Mouse (Mus musculus) heart, postnatal 0 days (tissue): ENCODE results near the gene Gm21897. TPM values are rescaled to one million over a fixed set of nuclear protein-coding genes. Genes with fewer than 3 reads are reported as not detected.

Source experiments
- ATAC-seq: fragments of 200-750 bp; cut with Nextera tagmentation; 2 replicates; pipeline ENCODE4 v1.8.0; 2017; ENCODE audit warnings: low read depth, moderate number of reproducible peaks, moderate library complexity; ENCODE audit not compliant: insufficient read depth
- DNase-seq: peaks from one replicate; pipeline ENCODE4 v3.0.0-alpha.2; 2016; ENCODE audit warnings: low spot score
- H3K27ac ChIP-seq: fragments of 300-500 bp; sonication (generic); 2 replicates; pipeline ENCODE4 v1.5.1; 2014; ENCODE audit warnings: low read depth, mild to moderate bottlenecking
- H3K27me3 ChIP-seq: fragments of 300-500 bp; sonication (generic); 2 replicates; pipeline ENCODE4 v1.6.1; 2014; ENCODE audit warnings: low read length, mixed read lengths; ENCODE audit not compliant: control insufficient read depth, insufficient read depth
- H3K36me3 ChIP-seq: fragments of 300-500 bp; sonication (generic); replicated peaks from 2 replicates; pipeline ENCODE4 v1.6.1; 2014; ENCODE audit warnings: low read length, mixed read lengths; ENCODE audit not compliant: control insufficient read depth, insufficient read depth
- H3K4me1 ChIP-seq: fragments of 300-500 bp; sonication (generic); 2 replicates; pipeline ENCODE4 v1.6.1; 2014; ENCODE audit warnings: antibody characterized with exemption; ENCODE audit not compliant: control insufficient read depth, insufficient read depth
- H3K4me2 ChIP-seq: fragments of 300-500 bp; sonication (generic); 2 replicates; pipeline ENCODE4 v1.6.1; 2014; ENCODE audit warnings: low read depth, mild to moderate bottlenecking, low read length, moderate library complexity
- H3K4me3 ChIP-seq: fragments of 300-500 bp; sonication (generic); 2 replicates; pipeline ENCODE4 v1.5.1; 2014; ENCODE audit warnings: low read depth, low read length
- H3K9ac ChIP-seq: fragments of 300-500 bp; sonication (generic); replicated peaks from 2 replicates; pipeline ENCODE4 v1.6.1; 2014; ENCODE audit warnings: low read depth, low read length, mixed read lengths
- H3K9me3 ChIP-seq: fragments of 300-500 bp; sonication (generic); replicated peaks from 2 replicates; pipeline ENCODE4 v1.6.1; 2016; ENCODE audit warnings: low read length; ENCODE audit not compliant: control insufficient read depth
- CTCF ChIP-seq: IDR thresholded peaks from 2 replicates; pipeline ENCODE4 v1.5.1; 2016; ENCODE audit warnings: antibody characterized with exemption, control low read depth, low read depth
- EP300 ChIP-seq: IDR thresholded peaks from 2 replicates; pipeline ENCODE4 v1.6.1; 2016; ENCODE audit warnings: antibody characterized with exemption, low read depth
- WGBS: fragments of 180-500 bp; shearing (Covaris S2); extraction: QIAGEN DNeasy Blood & Tissue Kit; methylation state at CpG from one replicate; pipeline ENCODE4 v1.1.7; 2014; 5-methylcytosine and 5-hydroxymethylcytosine counted together
- polyA plus RNA-seq: library from polyadenylated mRNA; unstranded; fragments of >200 nt; fragmentation: Nextera tagmentation; extraction: Ambion mirVana; gene quantifications from 2 replicates; pipeline ENCODE4 v1.2.1, GENCODE M21; 2015
- total RNA-seq: library from RNA; depleted of rRNA; stranded (reverse); fragments of >200 nt; gene quantifications from 2 replicates; pipeline ENCODE4 v1.2.3, GENCODE M21; 2014; ENCODE audit warnings: low replicate concordance

Gene Gm21897
- total and polyA plus RNA-seq, 2 experiments from 2014 or later: not detected

DNA sequence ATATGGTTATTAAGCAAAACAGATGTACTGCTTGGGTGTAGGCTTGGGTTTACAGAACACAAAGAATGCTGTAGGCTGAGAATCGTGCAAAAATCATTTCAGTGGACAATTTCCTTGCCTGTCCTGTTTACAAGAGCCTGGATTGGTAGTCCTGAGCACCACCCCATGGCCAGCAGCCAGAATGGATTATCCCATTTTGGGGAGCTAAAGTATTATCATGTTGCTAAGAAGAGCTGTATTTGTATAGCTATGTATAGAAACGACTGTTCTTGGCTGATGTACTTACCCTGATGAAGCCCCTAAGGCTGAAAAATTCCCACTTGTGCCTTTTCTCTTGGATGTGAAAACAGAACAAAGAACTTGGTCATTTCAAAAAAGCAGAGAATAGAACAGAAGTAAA is 37.6 kb downstream of the Gm21897 start:
- 38% methylated on average over 2 of the region's 2 CpGs for WGBS

DNA sequence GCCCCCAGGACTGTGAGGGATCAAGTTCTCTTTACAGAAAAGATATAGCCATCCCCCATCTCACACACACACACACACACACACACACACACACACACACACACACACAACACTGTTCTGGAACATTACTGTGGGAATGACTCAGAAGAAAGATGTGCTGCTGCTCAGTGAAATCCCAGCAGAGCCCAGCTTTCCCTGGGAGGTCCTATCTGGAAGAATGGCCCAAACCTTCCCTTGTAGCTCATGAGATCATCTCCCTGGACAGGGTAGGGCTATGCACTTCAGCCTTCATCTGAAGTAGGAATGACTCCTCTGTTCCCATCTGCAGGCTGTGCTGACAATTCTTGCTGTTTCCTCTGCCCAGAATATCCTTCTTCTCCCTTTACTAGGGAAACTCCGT is 38.1 kb downstream of the Gm21897 start:
- Histone ChIP-seq H3K9me3 (no peaks in the 10 kb centered on the region), H3K4me2 (no peak overlapping the region), H3K36me3 (no peaks in the 10 kb centered on the region), H3K4me1 (no peaks in the 10 kb centered on the region), H3K27ac (peak overlapping the region; percentile 38; the same call in 1 of the 2 replicates), H3K4me3 (no peak overlapping the region), H3K9ac (no peak overlapping the region), H3K27me3 (no peaks in the 10 kb centered on the region)
- ATAC-seq (peak; percentile 51; the same call in 1 of the 2 replicates), DNase-seq (peak; percentile 11)
- TF ChIP-seq CTCF (no peak), EP300 (no peak)
- 53% methylated on average over 1 of the region's 1 CpGs for WGBS

More for the DNA sequence above, 37.6 kb downstream of the Gm21897 start:
- H3K36me3 ChIP-seq: no peaks in the 10 kb centered on the region
- H3K4me2 ChIP-seq: no peak overlapping the region
- no peaks in the 10 kb centered on the region for H3K27me3 ChIP-seq
- TF ChIP-seq CTCF: no peak
- no peak for TF ChIP-seq EP300
- H3K27ac ChIP-seq: no peak overlapping the region
- DNase-seq (no peak), ATAC-seq (peak; percentile 11; the same call in 1 of the 2 replicates)
- H3K4me1 ChIP-seq: no peaks in the 10 kb centered on the region
- H3K9me3 ChIP-seq: no peaks in the 10 kb centered on the region
- H3K4me3 ChIP-seq: no peak overlapping the region
- no peak overlapping the region for H3K9ac ChIP-seq

DNA sequence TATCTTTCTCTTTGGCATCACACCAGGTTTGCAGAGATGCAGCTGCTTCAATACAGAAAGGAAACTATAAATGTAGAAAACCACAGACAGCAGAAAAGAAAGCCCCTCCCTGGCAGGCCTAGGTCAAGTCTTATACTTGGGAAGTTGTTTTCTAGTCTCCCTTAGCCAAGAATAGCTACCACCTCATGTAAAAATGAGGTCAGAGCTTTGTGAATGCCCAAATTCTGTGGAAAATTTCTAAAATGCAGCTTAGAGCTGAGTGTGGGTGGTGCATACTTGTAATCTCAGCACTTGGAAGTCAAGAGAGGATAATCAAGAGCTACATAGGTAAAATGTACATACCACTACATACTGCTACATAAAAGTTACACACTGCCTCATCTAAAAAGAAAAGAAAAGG is 40.5 kb downstream of the Gm21897 start:
- no peak for DNase-seq
- TF ChIP-seq EP300 (no peak), CTCF (no peak)
- Histone ChIP-seq H3K27ac (no peak overlapping the region), H3K36me3 (no peaks in the 10 kb centered on the region), H3K9me3 (no peaks in the 10 kb centered on the region), H3K27me3 (no peaks in the 10 kb centered on the region), H3K9ac (no peak overlapping the region), H3K4me2 (no peak overlapping the region), H3K4me1 (no peaks in the 10 kb centered on the region), H3K4me3 (no peak overlapping the region)
- ATAC-seq: no peak

DNA sequence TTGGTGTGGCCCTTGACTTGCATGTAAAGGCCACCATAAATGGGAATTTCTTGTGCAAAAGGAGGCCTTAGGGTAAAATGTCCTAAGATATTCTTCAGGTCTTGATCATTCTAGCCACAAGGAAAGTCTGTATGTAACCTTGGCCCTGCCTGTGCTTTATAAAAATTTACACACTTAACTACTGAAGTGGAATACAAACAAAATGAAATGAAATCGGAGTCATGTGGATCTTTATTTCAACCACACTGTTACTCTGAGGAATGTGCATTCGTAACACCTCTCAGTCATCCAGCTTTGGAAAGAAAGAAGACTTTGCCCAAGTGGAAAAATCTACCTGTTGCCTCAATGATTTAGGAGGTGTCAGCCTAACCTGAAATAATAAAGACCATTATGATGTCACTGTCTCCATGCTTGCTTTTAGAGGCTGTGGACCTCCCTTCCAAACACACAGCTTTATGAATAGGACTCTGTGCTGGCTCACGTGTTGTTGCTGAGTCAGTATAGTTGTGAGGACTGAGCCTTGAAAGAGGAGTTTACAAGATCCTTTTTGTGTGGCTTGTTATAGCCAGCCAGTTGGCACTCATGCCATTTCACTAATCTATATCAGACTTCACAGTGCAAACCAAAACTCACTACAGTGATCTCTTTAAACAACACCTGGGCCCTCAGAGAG is 42.0 kb downstream of the Gm21897 start:
- Histone ChIP-seq H3K9me3 (no peaks in the 10 kb centered on the region), H3K9ac (no peak overlapping the region), H3K4me3 (no peak overlapping the region), H3K27ac (no peak overlapping the region), H3K4me2 (no peak overlapping the region), H3K36me3 (no peaks in the 10 kb centered on the region), H3K4me1 (no peaks in the 10 kb centered on the region), H3K27me3 (no peaks in the 10 kb centered on the region)
- ATAC-seq: no peak
- 74% methylated on average over 3 of the region's 3 CpGs for WGBS
- TF ChIP-seq EP300: no peak
- no peak for TF ChIP-seq CTCF
- DNase-seq: no peak

DNA sequence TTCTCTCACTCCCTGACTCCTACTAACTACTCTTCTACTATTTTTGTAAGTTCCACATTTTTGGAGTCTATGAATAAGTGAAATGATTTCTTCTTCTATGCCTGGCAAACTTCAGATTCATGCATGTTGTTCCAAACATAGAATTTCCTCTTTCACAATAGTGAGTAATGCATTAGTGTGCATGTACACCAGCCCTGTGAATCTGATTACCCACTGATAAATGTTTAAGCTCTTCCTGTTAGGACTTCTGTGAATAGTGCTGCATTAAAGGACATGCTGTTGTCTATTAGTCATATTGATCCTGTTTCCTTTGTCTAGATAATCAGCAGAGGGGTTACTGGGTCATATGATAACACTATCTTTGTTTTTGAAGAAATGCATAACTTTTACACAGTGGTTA is 43.6 kb downstream of the Gm21897 start:
- DNase-seq (no peak), ATAC-seq (no peak)
- Histone ChIP-seq H3K4me1 (no peaks in the 10 kb centered on the region), H3K36me3 (no peaks in the 10 kb centered on the region), H3K27me3 (no peaks in the 10 kb centered on the region), H3K4me3 (no peak overlapping the region), H3K9me3 (no peaks in the 10 kb centered on the region), H3K4me2 (no peak overlapping the region), H3K27ac (no peak overlapping the region), H3K9ac (no peak overlapping the region)
- TF ChIP-seq CTCF (no peak), EP300 (no peak)
